Mouse (Mus musculus) frontal cortex, adult 2 months (tissue): ENCODE measurements around the gene Zbtb48. TPM values are rescaled to one million over a fixed set of nuclear protein-coding genes. Genes with fewer than 3 reads are reported as not detected.
"Not testable (repeated sequence)": the region's sequence is repeated elsewhere in the genome, so short reads cannot be mapped to it uniquely, and the experiment has no call there.

ENCODE experiments used
- DNase-seq, 2 experiments: peaks; one replicate each; pipeline ENCODE4 v3.0.0; 2022; ENCODE audit warnings: low spot score in 1 of 2; ENCODE audit errors: extremely low spot score in 1 of 2
- polyA plus RNA-seq: library from polyadenylated mRNA; depleted of rRNA; stranded (reverse); fragments of >200 nt; gene quantifications from 2 replicates; pipeline ENCODE4 v1.2.3, GENCODE M21; 2012; rRNA removed

Gene Zbtb48
- 17.6 and 19.1 TPM in 2 replicates for polyA plus RNA-seq

GRCm38 (mm10) chr4:152027524-152027923, at the start of gene Zbtb48:
Gene Zbtb48 (minus strand): TSS chr4:152027671.
- DNase-seq, result peak; percentile 96 to 97

GRCm38 (mm10) chr4:152077191-152077590, 49.7 kb upstream of the Zbtb48 start:
- no peak for DNase-seq

- no peak for DNase-seq
Observed at GRCm38 (mm10) chr4:152074548-152074947, 47.1 kb upstream of the Zbtb48 start.

- DNase-seq, result no peak
Observed at GRCm38 (mm10) chr4:152073715-152074114, 46.2 kb upstream of the Zbtb48 start.

GRCm38 (mm10) chr4:152072655-152073054, 45.2 kb upstream of the Zbtb48 start:
- DNase-seq, result no peak

- DNase-seq, result no peak
Observed at GRCm38 (mm10) chr4:152072121-152072601, 44.7 kb upstream of the Zbtb48 start, which contains the start of gene Plekhg5. Gene Plekhg5 (plus strand): TSS chr4:152072498.

GRCm38 (mm10) chr4:152070494-152071396, 43.3 kb upstream of the Zbtb48 start:
- no peak for DNase-seq

GRCm38 (mm10) chr4:152069245-152069644, 41.8 kb upstream of the Zbtb48 start:
- no peak for DNase-seq

GRCm38 (mm10) chr4:152068166-152068724, 40.8 kb upstream of the Zbtb48 start:
- no peak for DNase-seq

- DNase-seq, result no peak
Observed at GRCm38 (mm10) chr4:152067280-152067679, 39.8 kb upstream of the Zbtb48 start.

- DNase-seq, result peak in 1 of 2 experiments; percentile 24
Observed at GRCm38 (mm10) chr4:152062390-152063110, 35.1 kb upstream of the Zbtb48 start.

GRCm38 (mm10) chr4:152044609-152045008, 17.1 kb upstream of the Zbtb48 start:
- DNase-seq, result no peak

- no peak for DNase-seq
Observed at GRCm38 (mm10) chr4:152043171-152043570, 15.7 kb upstream of the Zbtb48 start.

- DNase-seq, result no peak
Observed at GRCm38 (mm10) chr4:152041924-152042641, 14.6 kb upstream of the Zbtb48 start.

GRCm38 (mm10) chr4:152039831-152040310, 12.4 kb upstream of the Zbtb48 start:
- DNase-seq, result no peak

GRCm38 (mm10) chr4:152038985-152039830, 11.7 kb upstream of the Zbtb48 start, which contains the start of gene Nol9:
Gene Nol9 (plus strand): TSS chr4:152039321.
- DNase-seq, result peak; percentile 65 to 94

GRCm38 (mm10) chr4:152038225-152038984, 10.9 kb upstream of the Zbtb48 start, which contains the start of gene Tas1r1:
Gene Tas1r1 (minus strand): TSS chr4:152038568.
- no peak for DNase-seq

GRCm38 (mm10) chr4:152036464-152036863, 9.0 kb upstream of the Zbtb48 start:
- not testable (repeated sequence) for DNase-seq
